Mouse (Mus musculus) regulatory T cell (primary cell): ENCODE results near the gene Nxpe3.
"Not testable (repeated sequence)": the region's sequence is repeated elsewhere in the genome, so short reads cannot be mapped to it uniquely, and the experiment has no call there.

Source experiments
- in situ Hi-C: fragments of 300-600 bp; cut with MboI, MseI; formaldehyde crosslinking; loops from one replicate; pipeline ENCODE4 v1.15.1; 2025; ENCODE audit warnings: high pct_unique_total_duplicates

The Nxpe3 gene

DNA sequence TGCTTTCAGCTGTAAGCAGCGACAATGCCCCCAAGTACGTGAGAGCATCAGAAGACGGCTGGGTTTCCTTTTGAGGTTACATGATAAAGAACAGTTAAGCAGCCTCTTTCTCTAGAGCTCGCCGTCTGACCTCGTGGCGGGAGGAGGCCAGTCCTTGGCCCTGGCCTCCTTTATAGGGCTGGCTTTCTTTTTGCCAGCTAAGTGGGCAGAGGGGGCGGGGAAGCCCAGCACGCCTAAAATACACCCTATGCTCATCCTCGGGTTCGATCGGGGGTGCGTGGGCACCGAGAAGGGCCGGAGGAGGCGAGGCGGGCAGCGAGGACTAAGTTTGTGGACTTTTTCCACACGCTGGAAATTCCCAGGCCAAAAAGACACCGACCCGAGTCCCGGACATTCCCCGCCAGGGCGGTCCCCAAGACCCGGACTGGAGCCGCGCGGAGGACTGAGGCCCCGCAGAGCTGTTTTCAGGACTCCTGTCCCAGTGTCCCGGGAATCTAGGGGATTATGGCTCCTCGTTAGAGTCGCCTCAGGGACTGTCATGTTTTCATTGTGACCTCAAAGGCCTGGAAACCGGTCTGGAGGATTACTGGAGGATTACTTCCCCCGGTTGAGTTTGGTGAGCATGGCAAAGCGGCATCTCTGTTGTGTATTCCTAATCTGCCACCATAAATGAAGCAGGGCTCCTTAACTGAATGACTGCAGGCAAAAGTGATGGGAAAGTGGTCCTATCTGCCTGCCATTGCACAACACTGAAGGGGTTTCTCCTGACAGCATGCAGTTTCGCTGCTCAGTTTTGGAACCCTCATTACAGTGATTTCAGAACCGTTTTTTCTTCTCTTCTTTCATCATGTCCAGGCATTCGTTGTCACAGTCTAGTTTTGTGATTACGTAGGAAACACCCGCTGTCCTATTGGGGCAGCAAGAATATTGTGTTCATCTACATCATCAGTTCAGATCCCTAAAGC lies 56.3 kb downstream of the Nxpe3 start, which contains the start of gene Nfkbiz:
Nfkbiz (minus strand) TSS at position 390 of the 965 bp plus-strand sequence.
- in situ Hi-C loops, result no loop called here

DNA sequence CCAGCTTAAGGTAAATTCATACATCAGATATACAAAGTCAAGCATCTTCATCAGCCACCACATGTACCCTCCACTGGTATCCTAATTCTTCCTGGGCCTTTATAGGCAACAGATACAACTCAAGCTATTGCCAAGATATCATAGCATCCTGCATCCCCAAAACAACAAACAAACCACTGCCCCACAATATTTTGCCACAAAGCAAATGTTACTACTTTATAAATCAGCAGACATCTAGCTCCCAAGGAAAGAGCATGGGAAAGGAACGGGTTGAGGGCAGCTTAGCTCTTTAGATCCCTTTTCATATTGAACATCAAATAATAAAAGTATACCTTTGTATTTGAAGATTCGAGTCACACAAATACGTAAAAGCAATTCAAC lies 57.0 kb downstream of the Nxpe3 start:
- in situ Hi-C loops, result no loop called here

DNA sequence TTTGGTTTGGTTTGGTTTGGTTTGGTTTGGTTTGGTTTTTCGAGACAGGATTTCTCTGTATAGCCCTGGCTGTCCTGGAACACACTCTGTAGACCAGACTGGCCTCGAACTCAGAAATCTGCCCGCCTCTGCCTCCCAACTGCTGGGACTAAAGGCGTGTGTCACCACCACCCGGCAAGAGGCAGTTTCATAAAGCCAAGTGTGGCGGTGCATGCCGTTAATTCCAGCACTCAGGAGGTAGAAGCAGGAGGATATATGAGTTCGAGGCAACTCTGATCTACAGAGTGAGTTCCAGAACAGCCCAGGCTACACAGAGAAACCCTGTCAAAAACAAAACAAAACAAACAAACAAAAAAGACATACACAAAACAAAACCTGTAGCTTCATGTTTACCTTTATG lies 57.4 kb downstream of the Nxpe3 start:
- in situ Hi-C loops, result not testable (repeated sequence)

DNA sequence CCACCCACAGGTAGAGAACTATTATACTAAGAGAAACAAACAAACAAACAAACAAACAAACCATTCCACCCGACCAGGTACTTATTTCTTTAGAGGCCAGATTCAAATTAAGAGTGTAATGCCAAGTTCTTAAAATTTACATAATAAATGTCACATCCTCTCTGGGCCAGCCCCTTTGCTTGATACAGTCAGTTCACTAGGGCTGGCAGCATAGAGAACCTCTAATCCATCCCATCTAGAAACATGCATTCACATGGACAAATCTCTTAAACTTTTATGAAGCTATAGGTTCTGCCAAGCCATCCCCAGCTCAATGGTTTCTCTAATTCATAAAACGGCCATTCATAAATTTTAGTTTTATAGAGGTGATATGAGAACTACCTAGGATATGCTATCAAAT lies 57.9 kb downstream of the Nxpe3 start:
- in situ Hi-C loops, result no loop called here

DNA sequence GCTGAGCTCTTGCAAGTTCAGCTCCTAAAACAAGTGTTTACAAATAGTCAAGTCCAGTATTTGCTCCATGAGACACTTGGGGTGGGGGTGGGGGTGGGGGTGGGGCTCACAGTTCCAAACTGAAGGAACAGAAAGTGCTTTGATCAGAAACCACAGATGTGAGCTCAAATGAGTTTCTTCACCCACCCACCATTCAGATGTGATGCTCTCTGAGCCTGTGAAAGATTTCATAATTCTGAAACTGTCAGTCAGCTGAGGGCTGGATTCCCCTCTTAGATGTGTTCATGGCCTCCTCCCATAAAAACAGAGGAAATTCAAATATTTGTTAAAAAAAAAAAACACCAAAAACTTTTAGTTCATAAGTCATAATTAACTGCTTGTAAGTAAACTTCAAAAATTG lies 59.3 kb downstream of the Nxpe3 start:
- in situ Hi-C loops, result no loop called here

DNA sequence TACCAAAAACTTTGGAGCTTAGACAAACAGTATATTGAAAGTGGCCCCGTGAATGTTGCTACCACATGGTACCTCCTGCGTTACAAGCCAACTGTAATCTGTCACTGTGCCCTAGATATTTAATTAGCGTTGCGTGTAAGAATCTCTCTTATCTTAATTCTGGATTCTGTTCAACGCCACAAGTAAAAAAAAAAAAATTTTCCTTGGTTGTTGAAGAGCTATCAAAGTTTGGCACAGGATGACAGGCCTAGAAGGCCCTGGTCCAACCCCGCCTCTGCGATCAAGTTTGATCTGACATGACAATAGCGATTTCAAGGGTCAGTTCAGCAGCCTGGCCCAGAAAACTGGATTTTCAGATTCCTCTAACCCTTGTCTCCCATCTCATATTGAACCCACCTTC lies 62.5 kb downstream of the Nxpe3 start:
- in situ Hi-C loops, result no loop called here

DNA sequence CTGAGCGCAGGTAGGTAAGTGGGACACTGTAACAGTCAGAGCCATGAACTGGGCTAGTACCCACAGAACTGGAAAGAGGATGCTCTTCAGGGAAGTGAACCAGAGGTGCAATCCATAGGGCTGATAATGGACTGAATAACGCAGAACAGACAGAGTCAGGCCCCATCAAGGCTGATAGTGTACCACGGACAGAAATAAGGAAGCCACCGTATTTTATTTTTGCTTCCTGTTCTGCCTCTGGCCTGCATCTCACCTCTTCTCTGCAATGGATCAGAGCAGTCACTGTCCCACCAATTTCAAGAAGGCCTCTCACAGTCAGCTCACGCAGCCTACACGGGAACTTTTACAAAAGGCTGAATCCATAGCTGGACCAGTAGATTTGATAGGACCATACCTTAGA lies 63.0 kb downstream of the Nxpe3 start:
- in situ Hi-C loops, result no loop called here

DNA sequence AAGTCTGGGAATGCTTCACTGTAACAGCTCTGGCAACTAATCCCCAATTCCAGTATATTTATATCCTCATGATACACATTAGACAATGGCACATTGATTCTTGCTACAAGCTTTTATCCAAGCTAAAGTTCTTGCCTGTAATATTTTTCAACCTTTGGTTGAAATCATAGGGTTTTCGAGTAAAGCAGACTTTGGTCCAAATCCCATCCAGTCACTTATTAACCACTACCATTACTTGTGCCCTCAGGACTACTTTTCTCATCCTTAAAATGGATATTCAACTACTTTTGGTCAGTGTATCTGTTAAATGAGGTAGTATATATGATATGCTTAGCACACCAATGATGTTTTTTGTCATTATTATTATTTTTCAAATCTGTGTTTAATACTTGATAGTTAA lies 63.6 kb downstream of the Nxpe3 start:
- in situ Hi-C loops, result no loop called here

DNA sequence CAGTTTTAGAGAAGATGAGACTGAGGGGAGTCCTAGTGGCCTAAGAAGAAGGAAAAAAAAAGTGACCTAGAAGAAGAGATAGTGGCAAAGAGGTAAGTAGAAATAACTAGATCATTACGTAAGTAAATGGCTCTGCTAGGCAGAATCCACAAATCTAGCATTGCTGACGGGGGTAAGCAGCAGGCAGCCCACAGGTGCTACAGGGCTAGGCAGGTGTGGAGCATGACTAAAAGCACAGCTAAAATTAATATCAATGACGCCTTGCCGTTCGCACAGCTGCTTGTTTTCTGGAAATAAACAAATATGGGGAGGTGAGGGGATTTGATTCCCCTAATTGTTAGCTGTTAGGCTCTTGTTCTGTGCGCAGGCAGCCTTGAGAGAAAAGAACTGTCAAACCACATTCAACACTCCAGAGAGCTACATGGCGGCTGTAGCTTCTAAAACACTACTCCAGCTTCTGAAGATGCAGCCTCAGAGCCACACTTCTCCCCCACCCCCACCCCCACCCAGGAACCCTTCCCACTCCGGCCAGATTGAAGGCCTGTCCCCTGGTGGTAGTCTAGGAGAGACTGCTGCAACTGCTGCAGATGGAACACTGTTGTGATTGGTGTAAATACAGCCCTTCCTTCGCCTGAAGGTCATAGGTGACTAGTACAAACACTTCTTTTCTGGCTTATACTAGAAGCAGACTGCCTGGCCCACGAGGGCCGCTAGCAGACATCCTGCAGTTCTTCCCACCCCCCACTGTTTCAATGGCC lies 71.5 kb downstream of the Nxpe3 start:
- in situ Hi-C loops, result no loop called here

DNA sequence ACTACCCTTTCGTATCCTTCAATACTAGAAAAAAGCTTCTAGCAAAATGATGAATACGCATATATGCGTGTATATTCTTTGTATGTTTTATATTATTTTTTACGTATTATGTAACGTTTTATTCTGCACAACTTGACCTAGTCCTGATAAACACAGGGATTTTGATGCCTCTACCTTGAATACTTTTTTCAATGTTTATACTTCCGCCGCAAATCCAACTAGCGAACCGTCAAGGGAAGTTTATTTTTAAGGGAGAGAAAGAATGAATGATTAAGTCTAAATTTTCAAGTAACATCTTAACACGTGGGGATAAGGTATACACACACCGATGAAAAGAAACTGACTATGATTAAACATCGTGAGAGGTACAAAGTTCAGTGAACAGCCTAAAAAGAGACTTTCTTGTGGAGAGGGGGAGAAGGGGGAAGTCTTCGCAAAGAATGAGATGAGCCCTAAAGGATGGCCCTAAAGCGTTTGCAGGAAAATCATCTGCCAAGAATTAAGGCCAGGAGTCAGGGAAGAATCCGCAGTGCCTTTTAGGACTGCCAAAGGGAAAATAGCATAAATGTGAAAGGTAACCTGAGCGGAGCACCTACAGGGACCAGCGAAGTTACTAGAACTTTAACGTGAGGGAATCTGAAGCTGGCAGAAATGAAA lies 72.2 kb downstream of the Nxpe3 start:
- in situ Hi-C loops, result no loop called here

DNA sequence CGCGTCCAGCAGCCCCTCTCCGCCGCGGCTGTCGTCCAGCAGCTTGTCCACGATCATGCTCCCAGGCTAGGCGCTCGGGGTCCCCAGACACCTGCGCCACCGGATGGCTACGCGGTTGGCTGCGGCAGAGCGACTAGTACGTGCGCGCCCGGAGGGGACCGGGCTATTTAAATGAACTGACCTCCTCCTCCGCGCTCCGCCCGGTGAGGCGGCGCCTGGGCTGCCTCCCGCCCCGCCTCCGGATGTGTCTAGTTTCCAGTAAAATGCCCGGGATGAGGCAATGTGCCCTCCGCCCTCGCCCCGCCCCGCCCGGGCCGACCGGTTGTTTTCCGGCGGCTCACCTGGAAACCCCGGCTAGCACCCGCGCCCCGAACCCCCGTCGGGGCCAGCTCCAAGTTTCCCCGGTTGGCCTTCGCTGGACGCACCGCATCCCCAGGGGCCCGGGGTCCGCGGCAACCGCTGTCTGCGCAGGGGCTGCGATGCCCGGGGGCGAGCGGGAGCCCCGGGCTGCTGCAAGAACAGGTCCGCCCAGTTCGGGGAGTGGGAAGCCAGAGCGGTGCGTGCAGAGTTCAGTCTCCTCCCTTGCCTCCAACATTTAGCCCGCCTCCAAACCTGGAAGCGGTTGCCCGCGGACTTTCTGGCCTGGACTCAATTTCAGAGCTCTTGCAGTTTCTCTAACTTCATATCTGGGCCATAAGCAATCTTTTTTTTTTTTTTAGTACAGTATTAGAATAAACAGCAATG lies 72.9 kb downstream of the Nxpe3 start:
- in situ Hi-C loops, result no loop called here

DNA sequence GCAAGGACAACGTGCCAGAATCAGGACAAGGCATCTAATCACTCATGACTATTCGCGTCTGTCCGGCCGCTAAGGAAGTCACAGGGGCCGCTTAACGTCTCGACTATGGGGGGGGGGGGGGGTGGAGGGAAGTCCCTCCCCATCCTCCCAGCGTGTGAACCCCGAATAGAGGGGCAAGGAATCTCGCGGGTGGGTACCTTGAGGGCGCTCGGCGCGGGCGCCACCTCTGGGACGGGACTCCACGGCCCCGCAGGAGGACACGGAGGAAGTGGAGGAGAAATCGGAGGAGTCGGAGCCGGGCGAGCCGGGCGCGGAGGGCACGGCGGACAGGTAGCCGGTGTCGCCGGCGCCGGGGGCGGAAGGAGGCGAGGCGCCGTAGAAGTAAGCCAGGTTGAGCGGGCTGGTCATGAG lies 73.5 kb downstream of the Nxpe3 start:
- in situ Hi-C loops, result no loop called here

DNA sequence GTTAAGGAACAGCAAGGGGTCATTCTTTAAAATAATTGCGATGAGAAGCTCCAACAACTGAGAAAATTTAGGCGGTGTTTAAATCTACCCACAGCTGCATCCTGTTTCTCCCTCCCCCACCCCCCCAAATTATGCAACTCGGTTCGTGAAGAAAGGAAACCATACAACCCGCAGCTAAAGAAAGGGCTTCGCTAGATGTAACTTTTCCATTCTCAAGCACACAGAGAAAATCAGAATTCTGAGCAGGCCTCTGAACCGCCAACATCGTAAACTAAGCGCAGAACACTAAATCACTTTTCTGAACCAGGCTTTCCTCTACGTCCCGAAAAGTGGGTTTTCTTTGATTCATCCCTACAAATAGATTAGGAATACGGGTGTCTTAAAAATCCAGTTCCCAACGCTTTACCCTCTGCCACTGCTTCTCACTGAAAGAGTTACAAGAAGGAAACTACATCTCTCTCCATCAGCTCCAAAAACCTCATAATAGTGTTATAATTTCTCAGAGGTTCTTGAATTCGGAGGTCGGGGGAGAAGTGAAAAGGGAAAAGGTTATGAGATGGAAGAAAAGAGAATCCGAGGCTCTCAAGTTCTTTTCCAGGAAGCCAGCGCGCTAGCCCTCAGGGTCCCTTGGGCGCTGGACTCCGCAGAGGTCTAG lies 74.0 kb downstream of the Nxpe3 start:
- in situ Hi-C loops, result no loop called here

DNA sequence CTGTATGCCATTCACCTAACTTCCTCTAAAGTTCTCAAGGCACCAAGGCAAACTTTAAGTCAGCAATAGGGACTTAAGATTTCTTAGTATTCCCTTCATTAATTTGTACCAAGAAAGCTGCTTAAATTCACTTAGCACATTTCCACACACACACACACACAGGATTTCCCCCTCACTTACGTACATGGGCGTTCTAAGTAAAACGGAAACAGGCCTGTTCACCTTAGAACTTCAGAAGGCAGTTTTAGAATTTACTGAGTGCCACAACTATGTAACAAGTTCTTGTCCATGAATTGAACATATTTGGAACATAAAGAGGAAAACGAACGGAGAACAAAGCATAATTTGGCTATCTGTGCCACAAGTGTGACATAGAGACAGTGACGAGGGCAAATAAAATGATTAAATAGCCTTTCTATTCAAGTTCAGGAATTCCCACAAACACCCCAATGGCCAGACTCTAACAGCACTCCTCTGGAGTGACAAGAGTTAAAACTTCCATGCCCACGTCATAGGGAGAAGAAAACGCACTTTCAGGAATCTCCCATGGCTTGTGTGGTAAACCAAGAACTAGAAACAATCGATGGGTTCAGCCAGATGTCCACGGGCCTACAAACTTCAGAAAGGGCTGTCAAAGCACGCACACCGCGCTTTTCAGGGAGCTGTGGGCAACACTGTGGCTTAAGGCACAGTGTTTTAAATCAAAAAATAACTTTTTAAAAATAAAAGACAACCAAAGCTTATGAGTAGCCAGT lies 74.7 kb downstream of the Nxpe3 start:
- in situ Hi-C loops, result no loop called here

DNA sequence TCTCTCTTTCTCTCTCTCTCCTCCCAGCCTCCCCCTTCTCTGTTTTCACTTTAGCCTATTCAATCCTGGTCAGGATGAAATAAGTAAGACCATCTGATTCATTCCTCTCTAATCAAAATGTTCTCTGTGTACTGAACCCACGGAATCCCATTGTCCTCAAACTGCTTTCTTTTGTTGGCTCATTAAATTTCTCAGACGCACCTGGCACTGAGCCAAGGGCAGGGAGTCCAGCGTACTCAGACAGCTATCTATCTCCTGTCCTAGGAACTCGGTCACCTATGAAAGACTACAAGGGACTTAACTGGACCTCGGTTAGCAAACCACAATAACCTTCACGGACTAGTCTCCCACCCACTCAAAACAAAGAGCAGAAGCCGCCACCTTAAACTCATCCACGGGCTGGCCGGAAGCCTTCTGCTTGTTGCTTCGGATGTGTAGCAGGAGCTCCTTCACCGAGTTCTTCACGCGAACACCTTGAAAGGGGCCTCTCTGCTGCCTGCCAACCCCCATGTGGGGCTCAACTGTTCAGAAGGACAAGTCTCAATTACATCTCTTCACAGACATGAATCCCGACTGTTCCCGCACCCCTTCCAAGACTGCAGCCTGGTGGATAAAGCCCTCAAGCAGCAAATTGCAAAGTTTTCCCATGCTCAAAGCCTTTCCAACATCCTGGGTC lies 75.8 kb downstream of the Nxpe3 start:
- in situ Hi-C loops, result no loop called here

DNA sequence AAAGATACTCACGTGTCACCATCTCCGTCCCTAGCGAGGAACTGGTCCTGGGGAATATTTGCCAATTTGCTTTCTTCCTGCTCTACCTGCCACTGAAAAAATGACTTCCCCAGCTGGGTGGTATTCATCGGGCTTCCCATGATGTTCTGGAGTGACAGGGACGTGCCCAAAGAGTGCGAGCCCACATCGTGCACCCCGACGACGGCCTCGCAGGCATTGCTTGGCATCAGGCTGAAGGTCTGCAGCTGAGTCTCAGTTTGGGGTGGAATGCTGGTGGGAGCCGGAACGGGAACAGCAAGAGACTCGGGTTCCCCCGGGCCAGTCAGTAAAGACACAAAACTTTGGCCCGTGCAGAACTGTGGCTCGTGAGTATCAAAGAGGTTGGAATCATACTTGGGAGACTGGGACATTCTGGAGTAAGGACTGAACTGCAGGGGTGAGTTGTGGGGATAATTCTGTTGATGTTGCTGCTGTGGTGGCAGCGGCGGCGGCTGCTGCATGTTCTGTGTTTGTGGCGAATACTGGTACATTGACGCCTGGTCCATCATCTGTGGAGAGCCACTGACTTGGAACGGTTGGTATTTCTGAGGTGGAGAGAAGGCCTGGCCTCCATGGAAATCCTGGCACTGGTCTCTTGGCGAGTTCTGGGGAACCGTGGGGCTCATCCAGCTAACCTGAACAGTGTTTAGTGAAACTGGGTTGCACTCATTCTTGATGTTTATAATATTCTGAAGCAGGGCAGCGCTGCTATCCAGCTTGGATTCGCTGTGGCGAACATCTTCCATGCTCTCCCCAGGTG lies 77.2 kb downstream of the Nxpe3 start:
- in situ Hi-C loops, result no loop called here

DNA sequence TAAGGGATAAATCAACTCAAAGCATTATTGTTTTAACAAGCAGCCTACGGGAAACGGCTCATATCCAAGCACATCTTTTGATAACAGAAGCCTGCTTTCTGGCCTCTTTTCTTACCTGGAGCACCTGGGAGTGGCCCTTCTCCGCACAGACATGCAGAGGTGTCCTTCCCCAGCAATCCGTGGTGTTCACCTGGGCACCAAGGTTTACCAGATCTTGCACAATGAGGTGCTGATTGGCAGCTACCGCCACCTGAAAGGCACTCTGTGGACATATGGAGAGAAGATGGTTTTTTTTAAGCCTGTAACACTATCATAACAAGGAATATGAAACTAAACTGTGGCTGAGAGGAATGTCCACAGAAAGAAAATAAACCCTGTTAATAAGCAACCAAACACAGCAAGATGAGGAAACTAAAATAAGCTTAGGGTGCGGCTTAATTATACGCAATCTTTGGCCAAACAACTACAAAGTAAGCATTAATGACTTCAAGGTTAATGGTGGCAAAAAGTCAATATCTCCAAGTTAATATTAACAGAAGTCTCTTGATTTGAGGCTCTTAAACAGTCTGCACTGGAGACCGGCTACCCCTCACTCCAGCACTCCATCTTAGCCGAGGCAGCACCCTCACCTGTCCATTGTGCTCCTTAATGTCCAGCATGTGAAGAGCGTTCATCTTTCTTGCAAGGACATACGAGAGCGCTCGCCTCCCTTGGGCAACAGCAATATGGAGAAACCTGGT lies 78.7 kb downstream of the Nxpe3 start:
- in situ Hi-C loops, result no loop called here

DNA sequence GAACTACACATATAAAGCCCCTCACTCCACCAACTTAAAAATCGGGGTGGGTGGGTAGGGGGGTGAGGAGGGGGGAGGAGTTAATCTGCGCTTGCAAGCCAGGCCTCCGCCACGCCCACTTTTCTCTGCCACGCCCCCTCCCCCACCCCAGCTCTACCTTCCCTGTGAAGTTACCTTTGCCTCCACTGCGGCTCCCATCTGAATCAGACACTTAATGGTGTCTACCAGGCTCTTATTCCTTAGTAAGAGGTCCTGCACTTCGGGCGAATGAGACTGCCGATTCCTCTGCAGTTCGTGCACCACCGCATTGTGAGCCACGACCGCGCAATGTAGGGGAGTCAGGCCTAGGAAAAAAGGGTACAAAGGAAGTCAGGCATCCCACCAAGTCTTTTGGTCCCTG lies 79.6 kb downstream of the Nxpe3 start:
- in situ Hi-C loops, result no loop called here
